Mouse (Mus musculus): Measurements from ENCODE around the gene Spint4. TPM values are rescaled to one million over a fixed set of nuclear protein-coding genes. Genes with fewer than 3 reads are reported as not detected.

The Spint4 gene
- polyA plus RNA-seq (2014; fragmentation: Illumina TruSeq; extraction: RNeasy Lipid Tissue Mini Kit (QIAGEN cat#74804); ENCODE audit: low read depth, low replicate concordance) = not detected

DNA sequence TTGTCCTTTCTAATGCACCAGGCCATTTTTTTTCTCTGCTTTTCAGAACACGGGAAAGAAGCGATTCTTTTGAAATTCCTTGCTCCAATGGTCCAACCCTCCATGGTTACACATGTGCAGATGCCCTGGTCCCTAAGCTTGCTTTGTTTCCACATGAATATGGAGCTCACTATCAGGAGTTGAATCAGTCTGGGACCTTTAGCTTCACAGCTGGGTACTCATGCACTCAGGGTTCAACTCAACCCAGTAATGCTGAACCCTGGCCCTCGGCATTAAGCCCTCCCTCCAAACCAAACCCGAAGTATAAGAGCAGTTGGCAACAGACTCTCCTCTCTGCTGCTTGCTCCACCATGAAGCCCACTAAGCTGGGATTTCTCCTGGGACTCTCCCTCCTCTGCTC is at the start of gene Spint4:
TSS of gene Spint4 (plus strand) at position 301 of the 400 bp plus-strand sequence.

DNA sequence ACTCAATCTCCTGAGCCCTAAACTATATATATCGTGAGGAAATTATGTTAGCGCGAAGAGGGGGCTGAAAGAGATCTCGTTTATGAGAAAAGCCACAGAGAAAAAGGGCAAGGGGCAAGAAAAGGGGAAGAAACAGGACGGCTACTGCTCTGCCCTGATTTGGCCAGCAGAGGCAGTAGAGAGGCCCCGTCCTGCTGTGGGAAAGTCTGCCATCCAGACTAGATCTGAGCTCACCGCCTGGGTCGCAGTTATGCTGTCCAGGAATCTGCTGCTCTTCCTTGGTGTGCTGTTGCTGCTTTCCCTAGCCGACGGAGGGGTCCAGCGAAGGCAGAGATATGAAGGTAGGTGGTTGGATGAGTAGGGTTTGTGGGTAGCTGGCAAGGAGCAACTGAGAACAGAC is 42.4 kb upstream of the Spint4 start, which contains the start of gene Wfdc10:
TSS of gene Wfdc10 (plus strand) at position 189 of the 400 bp plus-strand sequence.

DNA sequence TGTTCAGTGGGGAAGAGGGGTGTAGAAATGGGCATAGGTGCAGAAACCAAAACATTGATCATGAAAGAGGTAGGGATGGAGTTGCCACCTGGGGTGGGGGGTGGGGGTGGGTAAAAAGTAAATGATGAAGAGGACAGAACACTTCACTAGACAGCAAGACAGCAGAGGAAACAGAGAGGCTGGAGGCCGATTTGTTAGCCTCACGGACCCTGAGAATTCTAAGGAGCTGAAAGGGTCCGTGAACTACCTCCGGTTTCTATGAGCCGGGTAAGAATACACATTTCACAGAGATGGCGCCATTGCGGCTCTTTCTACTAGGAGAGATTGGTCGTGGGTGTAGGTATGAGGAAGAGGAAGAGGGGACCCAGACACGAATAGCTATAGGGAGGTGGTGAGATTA is 41.8 kb upstream of the Spint4 start, which contains the start of gene Wfdc9:
TSS of gene Wfdc9 (minus strand) at position 101 of the 400 bp plus-strand sequence.

DNA sequence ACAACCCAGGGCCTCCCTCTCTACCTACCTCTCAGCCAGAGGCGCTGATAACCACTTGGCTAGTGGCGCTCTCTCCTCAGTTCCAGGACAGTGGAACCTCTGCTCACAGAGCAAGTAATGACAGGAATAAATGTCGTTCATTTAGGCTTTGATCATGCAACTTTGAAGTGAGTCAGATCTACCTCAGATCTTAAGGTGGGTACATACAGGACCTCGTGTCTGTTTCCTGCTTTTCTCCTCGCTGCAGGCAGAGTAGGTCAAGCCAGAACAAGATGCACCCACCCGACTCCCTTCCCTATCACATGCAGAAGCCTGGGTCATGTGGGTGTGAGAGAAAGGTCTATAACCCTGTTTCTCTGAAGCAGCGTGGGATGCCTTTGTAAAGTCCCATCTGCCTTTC is 24.3 kb upstream of the Spint4 start, which contains the start of gene Wfdc11:
TSS of gene Wfdc11 (minus strand) at position 101 of the 400 bp plus-strand sequence.

DNA sequence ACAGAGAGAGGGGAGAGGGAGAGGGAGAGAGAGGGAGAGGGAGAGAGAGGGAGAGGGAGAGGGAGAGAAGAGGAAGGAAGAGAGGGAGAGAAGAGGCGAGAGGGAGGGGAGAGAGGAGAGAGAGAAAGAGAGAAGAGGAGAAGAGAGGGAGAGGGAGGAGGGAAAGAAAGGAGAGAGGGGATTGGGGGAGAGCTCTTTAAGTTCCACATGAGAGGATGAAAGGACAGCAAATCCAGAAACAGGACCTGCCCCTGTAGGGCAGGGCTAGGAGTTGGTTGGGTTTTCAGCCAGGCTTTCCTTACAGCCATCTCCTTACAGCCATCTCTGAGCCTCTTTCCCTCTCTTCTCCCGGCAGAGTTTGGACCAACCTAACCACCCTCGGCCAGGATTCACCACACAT is 13.5 kb upstream of the Spint4 start, which contains the start of gene Wfdc13:
TSS of gene Wfdc13 (plus strand) at position 301 of the 400 bp plus-strand sequence.

DNA sequence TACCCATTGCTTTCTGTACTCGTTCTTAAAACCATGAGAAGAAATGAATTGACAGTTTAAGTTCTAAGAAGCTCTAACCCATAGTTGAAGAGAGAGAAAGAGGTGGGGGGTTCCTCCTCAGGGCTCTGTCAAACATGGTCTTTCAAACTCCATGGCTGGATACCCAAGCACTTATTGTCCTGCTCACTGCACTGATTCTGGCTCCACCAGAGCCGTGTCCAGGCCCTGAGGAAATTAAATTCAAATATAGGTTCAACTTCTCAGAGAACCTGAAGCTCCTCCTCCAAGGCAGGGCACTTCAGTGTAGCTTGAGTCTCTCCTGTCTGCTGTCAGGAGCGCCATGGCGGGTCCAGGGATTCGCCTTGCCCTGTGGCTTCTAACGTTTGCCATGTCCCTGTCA is 16.7 kb downstream of the Spint4 start, which contains the start of gene Spint5:
TSS of gene Spint5 (plus strand) at position 301 of the 400 bp plus-strand sequence.

DNA sequence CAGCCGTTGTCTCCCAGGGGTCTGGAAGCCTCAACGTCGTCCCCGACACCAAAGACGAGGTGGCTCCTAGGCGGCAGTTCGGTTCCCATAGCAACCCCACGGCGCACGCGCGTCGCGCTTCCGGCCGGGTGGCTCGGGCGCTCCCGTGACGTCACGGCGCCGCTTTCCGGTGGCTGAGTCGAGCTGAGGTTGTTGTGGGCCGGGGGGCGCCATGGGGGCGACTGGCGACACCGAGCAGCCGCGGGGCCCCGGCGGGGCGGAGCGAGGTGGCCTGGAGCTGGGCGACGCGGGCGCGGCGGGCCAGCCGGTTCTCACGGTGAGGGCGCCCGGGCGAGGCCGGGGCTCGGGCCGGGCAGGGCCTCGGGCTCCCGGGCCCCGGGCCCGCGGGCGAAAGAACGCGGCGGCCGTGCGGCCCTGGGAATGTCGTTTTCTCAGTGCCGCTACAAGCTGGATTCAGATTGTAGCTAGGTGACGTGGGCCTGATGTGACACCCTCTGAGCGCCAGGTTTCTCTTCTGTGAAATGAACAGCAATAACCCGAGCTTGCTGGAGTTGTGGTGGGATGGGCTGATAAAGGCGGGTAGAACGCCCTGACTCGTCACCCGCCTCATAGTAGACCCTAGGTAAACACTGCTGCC is 47.7 kb downstream of the Spint4 start, which contains the start of the genes Wfdc3 and Dnttip1:
TSS of gene Wfdc3 (minus strand) at position 89 of the 637 bp plus-strand sequence.
TSS of gene Dnttip1 (plus strand) at position 141 of the 637 bp plus-strand sequence.

Other genes with a start within 250 kb of the Spint4 start
- 24.8 TPM for gene Sys1, start 241.5 kb upstream of the Spint4 start, polyA plus RNA-seq (2014; fragmentation: Illumina TruSeq; extraction: RNeasy Lipid Tissue Mini Kit (QIAGEN cat#74804); ENCODE audit: low read depth, low replicate concordance)
- gene Gm20458, start 237.5 kb upstream of the Spint4 start, polyA plus RNA-seq (2014; fragmentation: Illumina TruSeq; extraction: RNeasy Lipid Tissue Mini Kit (QIAGEN cat#74804); ENCODE audit: low read depth, low replicate concordance) = not detected
- gene Trp53tg5, start 224.8 kb upstream of the Spint4 start, polyA plus RNA-seq (2014; fragmentation: Illumina TruSeq; extraction: RNeasy Lipid Tissue Mini Kit (QIAGEN cat#74804); ENCODE audit: low read depth, low replicate concordance) = not detected
- gene Dbndd2, start 212.4 kb upstream of the Spint4 start, polyA plus RNA-seq (2014; fragmentation: Illumina TruSeq; extraction: RNeasy Lipid Tissue Mini Kit (QIAGEN cat#74804); ENCODE audit: low read depth, low replicate concordance) = 23.8 TPM
- gene Pigt, start 201.0 kb upstream of the Spint4 start, polyA plus RNA-seq (2014; fragmentation: Illumina TruSeq; extraction: RNeasy Lipid Tissue Mini Kit (QIAGEN cat#74804); ENCODE audit: low read depth, low replicate concordance) = 27.9 TPM
- gene Wfdc2, start 136.1 kb upstream of the Spint4 start, polyA plus RNA-seq (2014; fragmentation: Illumina TruSeq; extraction: RNeasy Lipid Tissue Mini Kit (QIAGEN cat#74804); ENCODE audit: low read depth, low replicate concordance) = 2.3 TPM
- gene Spint3, start 125.0 kb upstream of the Spint4 start, polyA plus RNA-seq (2014; fragmentation: Illumina TruSeq; extraction: RNeasy Lipid Tissue Mini Kit (QIAGEN cat#74804); ENCODE audit: low read depth, low replicate concordance) = not detected
- not detected for gene Wfdc6a, start 113.1 kb upstream of the Spint4 start, polyA plus RNA-seq (2014; fragmentation: Illumina TruSeq; extraction: RNeasy Lipid Tissue Mini Kit (QIAGEN cat#74804); ENCODE audit: low read depth, low replicate concordance)
- gene Eppin, start 104.9 kb upstream of the Spint4 start, polyA plus RNA-seq (2014; fragmentation: Illumina TruSeq; extraction: RNeasy Lipid Tissue Mini Kit (QIAGEN cat#74804); ENCODE audit: low read depth, low replicate concordance) = not detected
- gene Wfdc6b, start 85.0 kb upstream of the Spint4 start, polyA plus RNA-seq (2014; fragmentation: Illumina TruSeq; extraction: RNeasy Lipid Tissue Mini Kit (QIAGEN cat#74804); ENCODE audit: low read depth, low replicate concordance) = not detected
- gene Wfdc8, start 84.9 kb upstream of the Spint4 start, polyA plus RNA-seq (2014; fragmentation: Illumina TruSeq; extraction: RNeasy Lipid Tissue Mini Kit (QIAGEN cat#74804); ENCODE audit: low read depth, low replicate concordance) = not detected
- gene Wfdc16, start 59.7 kb upstream of the Spint4 start, polyA plus RNA-seq (2014; fragmentation: Illumina TruSeq; extraction: RNeasy Lipid Tissue Mini Kit (QIAGEN cat#74804); ENCODE audit: low read depth, low replicate concordance) = not detected
- not detected for gene Wfdc10, start 42.5 kb upstream of the Spint4 start, polyA plus RNA-seq (2014; fragmentation: Illumina TruSeq; extraction: RNeasy Lipid Tissue Mini Kit (QIAGEN cat#74804); ENCODE audit: low read depth, low replicate concordance)
- gene Wfdc9, start 41.9 kb upstream of the Spint4 start, polyA plus RNA-seq (2014; fragmentation: Illumina TruSeq; extraction: RNeasy Lipid Tissue Mini Kit (QIAGEN cat#74804); ENCODE audit: low read depth, low replicate concordance) = not detected
- not detected for gene Wfdc11, start 24.4 kb upstream of the Spint4 start, polyA plus RNA-seq (2014; fragmentation: Illumina TruSeq; extraction: RNeasy Lipid Tissue Mini Kit (QIAGEN cat#74804); ENCODE audit: low read depth, low replicate concordance)
- not detected for gene Wfdc13, start 13.4 kb upstream of the Spint4 start, polyA plus RNA-seq (2014; fragmentation: Illumina TruSeq; extraction: RNeasy Lipid Tissue Mini Kit (QIAGEN cat#74804); ENCODE audit: low read depth, low replicate concordance)
- not detected for gene Spint5, start 16.8 kb downstream of the Spint4 start, polyA plus RNA-seq (2014; fragmentation: Illumina TruSeq; extraction: RNeasy Lipid Tissue Mini Kit (QIAGEN cat#74804); ENCODE audit: low read depth, low replicate concordance)
- 1.5 TPM for gene Wfdc3, start 47.4 kb downstream of the Spint4 start, polyA plus RNA-seq (2014; fragmentation: Illumina TruSeq; extraction: RNeasy Lipid Tissue Mini Kit (QIAGEN cat#74804); ENCODE audit: low read depth, low replicate concordance)
- gene Dnttip1, start 47.5 kb downstream of the Spint4 start, polyA plus RNA-seq (2014; fragmentation: Illumina TruSeq; extraction: RNeasy Lipid Tissue Mini Kit (QIAGEN cat#74804); ENCODE audit: low read depth, low replicate concordance) = 21.1 TPM
- 0.86 TPM for gene Ube2c, start 71.4 kb downstream of the Spint4 start, polyA plus RNA-seq (2014; fragmentation: Illumina TruSeq; extraction: RNeasy Lipid Tissue Mini Kit (QIAGEN cat#74804); ENCODE audit: low read depth, low replicate concordance)
- gene Tnnc2, start 81.5 kb downstream of the Spint4 start, polyA plus RNA-seq (2014; fragmentation: Illumina TruSeq; extraction: RNeasy Lipid Tissue Mini Kit (QIAGEN cat#74804); ENCODE audit: low read depth, low replicate concordance) = not detected
- 26.6 TPM for gene Snx21, start 87.3 kb downstream of the Spint4 start, polyA plus RNA-seq (2014; fragmentation: Illumina TruSeq; extraction: RNeasy Lipid Tissue Mini Kit (QIAGEN cat#74804); ENCODE audit: low read depth, low replicate concordance)
- gene Acot8, start 106.4 kb downstream of the Spint4 start, polyA plus RNA-seq (2014; fragmentation: Illumina TruSeq; extraction: RNeasy Lipid Tissue Mini Kit (QIAGEN cat#74804); ENCODE audit: low read depth, low replicate concordance) = 11.5 TPM
- gene Zswim3, start 106.6 kb downstream of the Spint4 start, polyA plus RNA-seq (2014; fragmentation: Illumina TruSeq; extraction: RNeasy Lipid Tissue Mini Kit (QIAGEN cat#74804); ENCODE audit: low read depth, low replicate concordance) = 2.6 TPM
- 5.1 TPM for gene Zswim1, start 124.2 kb downstream of the Spint4 start, polyA plus RNA-seq (2014; fragmentation: Illumina TruSeq; extraction: RNeasy Lipid Tissue Mini Kit (QIAGEN cat#74804); ENCODE audit: low read depth, low replicate concordance)
- gene Spata25, start 130.0 kb downstream of the Spint4 start, polyA plus RNA-seq (2014; fragmentation: Illumina TruSeq; extraction: RNeasy Lipid Tissue Mini Kit (QIAGEN cat#74804); ENCODE audit: low read depth, low replicate concordance) = not detected
- gene Ctsa, start 134.4 kb downstream of the Spint4 start, polyA plus RNA-seq (2014; fragmentation: Illumina TruSeq; extraction: RNeasy Lipid Tissue Mini Kit (QIAGEN cat#74804); ENCODE audit: low read depth, low replicate concordance) = 159 TPM
- gene Neurl2, start 135.0 kb downstream of the Spint4 start, polyA plus RNA-seq (2014; fragmentation: Illumina TruSeq; extraction: RNeasy Lipid Tissue Mini Kit (QIAGEN cat#74804); ENCODE audit: low read depth, low replicate concordance) = 44.6 TPM
- 31.6 TPM for gene Pltp, start 159.2 kb downstream of the Spint4 start, polyA plus RNA-seq (2014; fragmentation: Illumina TruSeq; extraction: RNeasy Lipid Tissue Mini Kit (QIAGEN cat#74804); ENCODE audit: low read depth, low replicate concordance)
- gene Pcif1, start 180.8 kb downstream of the Spint4 start, polyA plus RNA-seq (2014; fragmentation: Illumina TruSeq; extraction: RNeasy Lipid Tissue Mini Kit (QIAGEN cat#74804); ENCODE audit: low read depth, low replicate concordance) = 28.1 TPM
- gene Zfp335, start 213.3 kb downstream of the Spint4 start, polyA plus RNA-seq (2014; fragmentation: Illumina TruSeq; extraction: RNeasy Lipid Tissue Mini Kit (QIAGEN cat#74804); ENCODE audit: low read depth, low replicate concordance) = 8.7 TPM
- gene Mmp9, start 242.3 kb downstream of the Spint4 start, polyA plus RNA-seq (2014; fragmentation: Illumina TruSeq; extraction: RNeasy Lipid Tissue Mini Kit (QIAGEN cat#74804); ENCODE audit: low read depth, low replicate concordance) = 1.4 TPM